Comparison of ENCODE assay signal across 8 mouse cellular contexts in the genomic region with DNA sequence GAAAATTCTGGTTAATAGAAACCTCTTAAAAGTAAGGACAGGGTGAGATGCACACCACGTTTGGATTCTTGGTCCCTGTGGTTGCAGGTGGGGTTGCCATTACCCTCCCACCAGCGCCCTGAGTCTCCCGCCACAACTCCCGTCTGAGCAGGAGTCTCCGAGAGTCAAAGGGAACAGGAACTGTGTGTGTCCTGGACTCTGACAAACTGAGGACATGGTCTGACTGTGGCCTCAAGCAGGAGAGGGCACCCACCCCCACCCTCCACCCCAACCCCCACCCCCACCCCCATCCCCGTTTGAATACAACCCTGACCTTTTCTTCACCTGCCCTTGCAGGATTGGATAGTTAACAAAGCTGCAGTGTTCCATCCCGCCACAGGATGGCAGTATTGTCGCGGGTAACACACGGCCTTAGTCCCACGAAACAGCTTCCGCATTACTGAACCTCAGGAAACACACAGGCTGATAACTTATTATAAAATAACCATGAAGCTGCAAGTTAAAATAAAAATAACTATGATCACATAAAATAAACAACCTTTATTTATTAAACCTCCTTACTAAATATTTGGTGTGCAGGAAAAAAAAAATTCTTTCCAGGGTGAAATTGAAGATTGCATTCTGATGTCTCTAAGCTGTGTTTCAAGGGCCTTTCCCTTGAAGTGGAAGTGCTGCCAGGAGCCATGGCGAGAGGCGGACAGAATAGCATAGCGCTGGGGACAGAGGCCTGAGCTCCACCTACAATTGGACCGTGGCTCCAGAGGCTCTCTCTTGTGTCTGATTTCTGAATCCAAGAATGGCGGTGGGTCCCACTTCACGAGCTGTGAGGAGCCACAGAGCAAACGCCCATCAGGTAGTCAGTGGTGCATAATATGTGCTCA.
DNase-seq lines count a peak whose midpoint lies in the region; ATAC-seq lines count a peak whose summit lies in the region.

No protein-coding gene starts in this region.

- 0 out of 2 replicates have a peak, but pooled peaks cover 3% of the 10 kb centered on the region for H3K4me1 ChIP-seq in hindbrain, embryonic 14.5 days (replicated peaks; ENCODE audit: control insufficient read depth, insufficient read depth, low read length)

- no peak overlapping the region for H3K27ac ChIP-seq in hindbrain, embryonic 14.5 days
- H3K27ac ChIP-seq in macrophage, result peak overlapping the region; percentile 33

- no peak overlapping the region for H3K4me2 ChIP-seq in hindbrain, embryonic 14.5 days (replicated peaks)

- no peaks in the 10 kb centered on the region for H3K36me3 ChIP-seq in hindbrain, embryonic 14.5 days (replicated peaks; ENCODE audit: control insufficient read depth, insufficient read depth)
- H3K36me3 ChIP-seq in macrophage (ENCODE audit: inconsistent target), result no peaks in the 10 kb centered on the region

- H3K9me3 ChIP-seq in hindbrain, embryonic 14.5 days (ENCODE audit: control insufficient read depth, low read length), result no peaks in the 10 kb centered on the region

- H3K79me2 ChIP-seq in macrophage (ENCODE audit: inconsistent target), result no peaks in the 10 kb centered on the region

- H3K4me3 ChIP-seq in hindbrain, embryonic 14.5 days (replicated peaks; ENCODE audit: low read length), result no peak overlapping the region
- no peak overlapping the region for H3K4me3 ChIP-seq in macrophage (ENCODE audit: inconsistent target)

- H3K9ac ChIP-seq in hindbrain, embryonic 14.5 days, result no peak overlapping the region

- ATAC-seq in hindbrain, embryonic 14.5 days (ENCODE audit: low FRiP score), result peak; percentile 61

- no peaks in the 10 kb centered on the region; the same call in 1 of the 2 replicates for H3K27me3 ChIP-seq in hindbrain, embryonic 14.5 days (ENCODE audit: control insufficient read depth, insufficient read depth, low read length)

- DNase-seq in NIH3T3 (ENCODE audit: low read depth), result peak; percentile 90
- peak; percentile 52 for DNase-seq in cerebellum, adult 9-10 months
- DNase-seq in frontal cortex, postnatal 25 days (ENCODE audit: low spot score in 2 of 2), result peak; percentile 59 to 66
- peak; percentile 86 for DNase-seq in hindbrain, embryonic 14.5 days (ENCODE audit: low spot score)
- peak; percentile 58 to 59 for DNase-seq in layer of hippocampus, postnatal 36 days
- peak; percentile 54 for DNase-seq in right cerebral cortex, adult 18-20 months
- DNase-seq in urinary bladder, postnatal 25 days (ENCODE audit: low spot score), result peak; percentile 71

- WGBS in hindbrain, embryonic 14.5 days, result 19% methylated on average over 19 of the region's 19 CpGs
- WGBS in macrophage (ENCODE audit: missing documents), result 29% methylated on average over 18 of the region's 19 CpGs
